Mouse (Mus musculus): ENCODE measurements around the gene Icam1.

Gene Icam1

GRCm38 (mm10) chr9:20991587-20991986, 24.2 kb upstream of the Icam1 start:
- DNase-seq (ENCODE audit: inconsistent age in 2 of 2, low spot score in 1 of 2) = no peak

DNA sequence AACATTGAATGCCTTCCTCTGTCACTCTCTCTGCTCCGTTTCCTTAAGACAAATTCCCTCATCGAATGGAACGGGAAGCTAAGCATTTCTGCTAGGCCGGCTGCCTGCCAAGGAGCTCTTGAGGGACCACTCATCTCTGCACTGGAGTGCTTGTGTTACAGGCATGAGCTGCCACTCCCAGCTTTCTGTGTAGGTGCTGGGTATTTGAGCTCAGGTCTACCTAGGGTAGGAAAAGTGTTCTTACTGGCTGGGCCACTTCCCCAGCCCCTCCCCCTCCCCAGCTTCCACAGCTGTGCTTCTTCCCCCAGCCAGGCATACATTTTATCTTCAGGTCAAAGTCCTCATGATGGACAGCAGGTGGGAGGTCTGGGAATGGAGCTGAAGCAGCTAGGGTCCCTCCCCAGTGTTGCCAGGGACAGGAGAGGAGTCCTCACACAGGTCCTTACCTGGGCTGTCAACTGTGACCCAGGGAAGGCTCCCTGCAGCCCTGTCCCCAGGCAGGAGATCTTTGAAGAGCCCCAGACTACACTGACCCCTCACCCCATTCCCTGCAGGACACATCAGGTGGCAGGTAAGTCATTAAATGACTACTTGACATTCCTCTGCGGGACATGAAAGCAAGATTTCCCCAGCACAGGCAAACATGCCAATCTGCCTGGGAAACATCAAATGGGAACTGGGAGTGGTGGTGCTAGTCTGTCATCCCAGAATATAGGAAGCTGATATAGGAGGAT, 22.5 kb upstream of the Icam1 start:
- no peak for DNase-seq (ENCODE audit: inconsistent age in 2 of 2, low spot score in 1 of 2)

GRCm38 (mm10) chr9:20995069-20995468, 20.7 kb upstream of the Icam1 start:
- DNase-seq (ENCODE audit: inconsistent age in 2 of 2, low spot score in 1 of 2) = no peak

- no peak for DNase-seq (ENCODE audit: inconsistent age in 2 of 2, low spot score in 1 of 2)
Measured at GRCm38 (mm10) chr9:20997065-20997464, 18.7 kb upstream of the Icam1 start.

- DNase-seq (ENCODE audit: inconsistent age in 2 of 2, low spot score in 1 of 2) = peak in 1 of 2 experiments; percentile 43
Measured at GRCm38 (mm10) chr9:20998337-20998736, 17.4 kb upstream of the Icam1 start.

GRCm38 (mm10) chr9:21000811-21001210, 15.0 kb upstream of the Icam1 start:
- peak; percentile 45 to 60 for DNase-seq (ENCODE audit: inconsistent age in 2 of 2, low spot score in 1 of 2)

DNA sequence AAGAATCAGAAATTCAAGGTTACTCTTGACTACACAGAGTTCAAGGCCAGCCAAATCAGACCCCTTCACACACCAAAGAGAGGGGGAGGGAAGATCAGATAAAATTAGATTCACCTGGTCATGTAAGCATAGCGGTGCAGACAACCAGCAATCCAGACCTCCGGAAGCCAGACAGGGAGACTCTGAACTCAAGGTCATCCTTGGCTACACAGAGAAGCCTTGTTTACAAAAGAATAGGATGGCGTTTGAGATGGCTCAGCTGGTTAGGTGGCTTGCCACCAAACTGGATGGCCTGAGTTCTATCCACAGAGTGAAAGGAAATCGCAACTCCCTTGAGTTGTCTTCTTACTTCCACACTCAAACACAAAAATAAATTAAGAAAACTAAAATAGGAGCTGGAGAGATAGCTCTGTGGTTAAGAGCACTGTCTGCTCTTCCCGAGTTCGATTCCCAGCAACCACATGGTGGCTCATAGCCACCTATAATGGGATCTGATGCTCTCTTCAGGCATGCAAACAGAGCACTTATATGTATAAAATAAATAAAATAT, 14.1 kb upstream of the Icam1 start:
- DNase-seq (ENCODE audit: inconsistent age in 2 of 2, low spot score in 1 of 2) = peak in 1 of 2 experiments; percentile 53

- DNase-seq (ENCODE audit: inconsistent age in 2 of 2, low spot score in 1 of 2) = no peak
Measured at GRCm38 (mm10) chr9:21002270-21002626, 13.5 kb upstream of the Icam1 start.

- DNase-seq (ENCODE audit: inconsistent age in 2 of 2, low spot score in 1 of 2) = peak; percentile 89 to 96
Measured at GRCm38 (mm10) chr9:21002627-21003551, 12.9 kb upstream of the Icam1 start, which contains the start of gene Mrpl4. Mrpl4 (plus strand) TSS chr9:21002738.

DNA sequence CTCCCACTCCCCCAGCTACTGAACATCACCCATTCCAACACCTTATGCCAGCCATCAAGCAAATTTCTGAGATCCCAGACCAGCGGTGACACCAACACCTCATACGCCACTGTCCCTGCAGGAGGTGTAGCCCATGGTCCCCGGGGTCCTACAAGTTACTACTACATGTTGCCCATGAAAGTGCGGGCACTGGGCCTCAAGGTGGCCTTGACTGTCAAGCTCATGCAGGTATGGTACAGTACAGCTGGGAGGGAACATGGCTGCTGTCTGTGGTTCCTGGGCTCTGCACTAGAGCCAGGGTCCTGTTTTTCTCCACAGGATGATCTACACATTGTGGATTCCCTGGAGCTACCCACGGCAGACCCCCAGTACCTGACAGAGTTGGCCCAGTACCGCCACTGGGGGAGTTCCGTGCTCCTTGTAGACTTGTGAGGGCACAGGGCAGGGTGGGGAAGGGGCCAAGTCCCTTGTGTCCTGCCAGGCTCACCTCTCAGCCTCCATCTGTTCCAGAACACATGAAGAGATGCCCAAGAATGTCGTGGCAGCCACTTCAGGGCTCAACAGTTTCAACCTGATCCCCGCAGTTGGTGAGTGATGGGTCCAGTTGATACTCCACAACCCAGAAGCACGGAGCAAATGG, 8.4 kb upstream of the Icam1 start:
- peak in 1 of 2 experiments; percentile 18 for DNase-seq (ENCODE audit: inconsistent age in 2 of 2, low spot score in 1 of 2)

DNA sequence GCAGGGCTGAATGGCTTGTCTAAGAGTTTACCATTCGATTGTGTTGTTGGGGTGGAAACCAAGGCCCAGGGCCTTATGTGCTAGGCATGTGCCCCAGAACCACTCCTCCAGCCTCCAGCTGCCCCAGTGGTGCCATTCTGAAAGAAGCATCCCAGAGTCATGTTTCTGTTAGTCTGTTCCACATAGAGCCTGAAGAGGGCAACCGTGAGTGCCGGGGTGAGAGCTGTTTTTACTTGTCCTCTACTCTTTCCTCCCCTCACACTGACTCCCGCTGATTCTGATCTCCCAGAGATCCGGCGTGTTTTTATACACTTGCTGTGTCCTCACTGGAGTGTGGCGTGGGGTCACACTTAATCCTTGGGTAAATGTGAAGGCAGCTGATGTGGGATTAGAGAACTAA, 7.8 kb upstream of the Icam1 start:
- no peak for DNase-seq (ENCODE audit: inconsistent age in 2 of 2, low spot score in 1 of 2)

GRCm38 (mm10) chr9:21010362-21010761, 5.4 kb upstream of the Icam1 start:
- peak in 1 of 2 experiments; percentile 19 for DNase-seq (ENCODE audit: inconsistent age in 2 of 2, low spot score in 1 of 2)

DNA sequence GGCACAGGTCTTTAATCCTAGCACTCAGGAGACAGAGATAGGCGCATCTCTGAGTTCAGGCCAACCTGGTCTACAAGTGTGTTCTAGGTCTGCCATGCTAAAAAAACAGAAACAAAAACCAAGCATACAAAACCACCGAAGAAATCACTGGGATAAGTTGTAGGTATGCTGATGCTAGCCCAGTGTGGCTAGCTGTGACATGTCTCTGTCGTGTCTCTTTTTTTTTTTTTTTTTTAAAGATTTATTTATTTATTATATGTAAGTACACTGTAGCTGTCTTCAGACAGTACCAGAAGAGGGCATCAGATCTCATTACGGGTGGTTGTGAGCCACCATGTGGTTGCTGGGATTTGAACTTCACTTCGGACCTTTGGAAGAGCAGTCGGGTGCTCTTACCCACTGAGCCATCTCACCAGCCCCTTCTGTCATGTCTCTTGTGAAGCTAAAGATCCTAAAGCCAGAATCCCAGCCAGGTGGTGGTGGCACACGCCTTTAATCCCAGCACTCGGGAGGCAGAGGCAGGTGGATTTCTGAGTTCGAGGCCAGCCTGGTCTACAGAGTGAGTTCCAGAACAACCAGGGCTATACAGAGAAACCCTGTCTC, 4.7 kb upstream of the Icam1 start:
- DNase-seq (ENCODE audit: inconsistent age in 2 of 2, low spot score in 1 of 2) = peak in 1 of 2 experiments; percentile 18

- peak in 1 of 2 experiments; percentile 59 for DNase-seq (ENCODE audit: inconsistent age in 2 of 2, low spot score in 1 of 2)
Measured at GRCm38 (mm10) chr9:21011846-21012312, 3.9 kb upstream of the Icam1 start.

DNA sequence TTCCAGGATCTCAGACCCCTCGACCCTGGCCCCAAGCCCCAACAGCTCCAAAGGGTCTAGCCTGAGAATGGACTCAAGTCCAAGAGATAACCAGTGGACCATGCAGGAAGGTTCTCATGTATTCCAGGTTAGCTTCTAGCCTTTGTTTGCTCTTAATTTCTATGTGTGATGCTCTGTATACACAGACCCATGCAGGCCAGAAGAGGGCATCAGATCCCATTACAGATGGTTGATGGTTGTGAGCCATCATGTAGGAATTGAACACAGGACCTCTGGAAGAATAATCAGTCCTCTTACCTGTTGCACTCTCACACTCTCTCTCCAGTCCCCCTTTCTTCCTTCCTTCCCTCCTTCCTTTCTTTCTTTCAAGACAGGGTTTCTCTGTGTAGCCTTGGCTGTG, 3.4 kb upstream of the Icam1 start:
- no peak for DNase-seq (ENCODE audit: inconsistent age in 2 of 2, low spot score in 1 of 2)

GRCm38 (mm10) chr9:21014691-21015570, 854 bp upstream of the Icam1 start:
- DNase-seq (ENCODE audit: inconsistent age in 2 of 2, low spot score in 1 of 2) = peak; percentile 70 to 83

- DNase-seq (ENCODE audit: inconsistent age in 2 of 2, low spot score in 1 of 2) = peak in 1 of 2 experiments; percentile 65
Measured at GRCm38 (mm10) chr9:21016331-21017176, 769 bp downstream of the Icam1 start.

GRCm38 (mm10) chr9:21017177-21017575, 1.4 kb downstream of the Icam1 start:
- peak in 1 of 2 experiments; percentile 33 for DNase-seq (ENCODE audit: inconsistent age in 2 of 2, low spot score in 1 of 2)

DNA sequence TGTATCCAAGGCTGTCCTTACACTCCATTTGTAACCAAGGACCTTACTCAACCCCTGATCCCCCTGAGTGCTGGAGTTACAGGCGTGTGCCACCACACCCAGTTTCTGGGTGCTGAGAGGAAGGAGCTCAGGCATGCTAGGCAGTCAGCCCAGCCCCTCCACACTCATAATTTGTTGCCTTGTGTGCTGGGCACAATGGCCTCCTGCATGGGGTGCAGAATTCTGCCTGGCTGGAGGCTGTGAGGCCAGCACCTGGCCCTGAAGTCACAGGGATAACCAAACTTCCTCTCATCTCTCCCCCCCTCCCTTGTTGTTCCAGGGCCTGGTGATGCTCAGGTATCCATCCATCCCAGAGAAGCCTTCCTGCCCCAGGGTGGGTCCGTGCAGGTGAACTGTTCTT, 2.8 kb downstream of the Icam1 start:
- no peak for DNase-seq (ENCODE audit: inconsistent age in 2 of 2, low spot score in 1 of 2)

Measured in adrenal gland, adult (tissue).